Mouse (Mus musculus): ENCODE measurements around the gene Rnf167.

DNA sequence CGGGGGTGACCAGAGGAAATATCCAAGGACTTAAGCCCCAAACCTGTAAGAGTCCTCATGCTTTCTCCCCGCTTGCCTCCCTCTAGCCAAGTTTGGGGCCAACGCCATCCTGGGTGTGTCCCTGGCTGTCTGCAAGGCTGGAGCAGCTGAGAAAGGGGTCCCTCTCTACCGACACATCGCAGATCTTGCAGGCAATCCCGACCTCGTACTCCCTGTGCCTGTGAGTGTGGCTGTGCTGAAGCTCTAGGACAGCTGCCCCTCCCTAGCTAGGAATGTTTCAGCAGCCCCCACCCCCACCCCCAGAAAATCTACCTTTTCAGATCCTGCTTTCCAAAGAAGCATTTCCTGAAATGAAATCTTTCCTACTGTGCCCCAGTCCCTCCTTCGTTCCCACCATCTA, 11.9 kb downstream of the Rnf167 start:
- TF ChIP-seq CTCF (IDR thresholded peaks at IDR 0.05; ENCODE audit: control insufficient read depth, insufficient read depth, insufficient read length) (no peak), USF1 (IDR thresholded peaks at IDR 0.05; ENCODE audit: low read depth) (no peak), FOSL1 (IDR thresholded peaks at IDR 0.05; ENCODE audit: insufficient read depth, low read length, poor library complexity, severe bottlenecking) (no peak), MAX (IDR thresholded peaks at IDR 0.05) (peak; percentile 11), CEBPB (IDR thresholded peaks at IDR 0.05; ENCODE audit: low read depth) (no peak), MYOG (IDR thresholded peaks at IDR 0.05; ENCODE audit: control insufficient read depth, extremely low read depth, insufficient read length) (no peak)
